Mouse (Mus musculus): ENCODE measurements around the gene Scyl1. TPM values are rescaled to one million over a fixed set of nuclear protein-coding genes. Genes with fewer than 3 reads are reported as not detected.
"Not testable (repeated sequence)": the region's sequence is repeated elsewhere in the genome, so short reads cannot be mapped to it uniquely, and the experiment has no call there.

Gene Scyl1
- 120 and 124 TPM in 2 replicates for polyA plus RNA-seq (2012; rRNA removed)

- Histone ChIP-seq H3K27ac (ENCODE audit: insufficient read depth, low read length) (0 out of 2 replicates have a peak within 1 kb of the TSS, but pooled peaks have one; percentile 11), H3K4me1 (ENCODE audit: control insufficient read depth, insufficient read depth, low read length) (peaks cover 3% of the 10 kb centered on the region), H3K4me3 (ENCODE audit: insufficient read depth, low read length) (peak within 1 kb of the TSS; percentile 58)
- TF ChIP-seq CTCF (IDR thresholded peaks at IDR 0.05; ENCODE audit: extremely low read depth, insufficient read depth, low read length) (no peak), POLR2A (IDR thresholded peaks at IDR 0.05; ENCODE audit: extremely low read depth, insufficient read depth, low read length) (peak; percentile 45; the same call in 1 of the 2 replicates)
These were observed at the start of gene Scyl1 for GRCm38 (mm10) chr19:5770925-5771860. TSS of gene Scyl1 (minus strand) at chr19:5771419.

- H3K4me3 ChIP-seq (ENCODE audit: insufficient read depth, low read length), result no peak overlapping the region
- TF ChIP-seq CTCF (IDR thresholded peaks at IDR 0.05; ENCODE audit: extremely low read depth, insufficient read depth, low read length) (no peak), POLR2A (IDR thresholded peaks at IDR 0.05; ENCODE audit: extremely low read depth, insufficient read depth, low read length) (no peak)
- H3K4me1 ChIP-seq (ENCODE audit: control insufficient read depth, insufficient read depth, low read length), result peaks cover 18% of the 10 kb centered on the region
- H3K27ac ChIP-seq (ENCODE audit: insufficient read depth, low read length), result no peak overlapping the region
These were observed 48.3 kb upstream of the Scyl1 start for GRCm38 (mm10) chr19:5819549-5819948.

GRCm38 (mm10) chr19:5818590-5818977, 47.4 kb upstream of the Scyl1 start:
- Histone ChIP-seq H3K27ac (ENCODE audit: insufficient read depth, low read length) (0 out of 2 replicates have a peak overlapping the region, but pooled peaks have one; percentile 20), H3K4me1 (ENCODE audit: control insufficient read depth, insufficient read depth, low read length) (peaks cover 18% of the 10 kb centered on the region), H3K4me3 (ENCODE audit: insufficient read depth, low read length) (no peak overlapping the region)
- TF ChIP-seq CTCF (IDR thresholded peaks at IDR 0.05; ENCODE audit: extremely low read depth, insufficient read depth, low read length) (no peak), POLR2A (IDR thresholded peaks at IDR 0.05; ENCODE audit: extremely low read depth, insufficient read depth, low read length) (no peak)

GRCm38 (mm10) chr19:5817703-5818589, 46.7 kb upstream of the Scyl1 start:
- Histone ChIP-seq H3K4me1 (ENCODE audit: control insufficient read depth, insufficient read depth, low read length) (peaks cover 18% of the 10 kb centered on the region), H3K4me3 (ENCODE audit: insufficient read depth, low read length) (peak overlapping the region; percentile 13), H3K27ac (ENCODE audit: insufficient read depth, low read length) (peak overlapping the region; percentile 93)
- peak; percentile 71 for TF ChIP-seq POLR2A (IDR thresholded peaks at IDR 0.05; ENCODE audit: extremely low read depth, insufficient read depth, low read length)
- peak; percentile 73 for TF ChIP-seq CTCF (IDR thresholded peaks at IDR 0.05; ENCODE audit: extremely low read depth, insufficient read depth, low read length)

DNA sequence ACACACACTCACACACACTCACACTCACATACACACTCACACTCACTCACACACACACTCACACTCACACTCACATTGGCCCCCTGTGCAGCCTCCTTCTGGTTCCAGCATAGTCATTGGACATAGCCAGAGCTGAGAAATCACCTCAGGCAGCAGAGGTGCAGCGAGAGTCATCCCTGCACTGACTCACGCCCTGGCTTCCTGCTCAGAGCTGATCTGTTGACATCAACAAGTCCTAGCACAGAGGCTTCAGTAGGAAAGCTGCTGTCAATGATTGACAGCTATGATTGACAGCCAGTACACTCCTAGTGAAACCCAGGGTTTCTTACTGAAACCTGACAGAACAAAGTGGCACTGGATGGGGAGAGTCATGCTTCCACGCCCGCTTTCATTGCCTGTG, 44.7 kb upstream of the Scyl1 start:
- H3K4me1 ChIP-seq (ENCODE audit: control insufficient read depth, insufficient read depth, low read length), result peaks cover 28% of the 10 kb centered on the region
- no peak for TF ChIP-seq POLR2A (IDR thresholded peaks at IDR 0.05; ENCODE audit: extremely low read depth, insufficient read depth, low read length)
- TF ChIP-seq CTCF (IDR thresholded peaks at IDR 0.05; ENCODE audit: extremely low read depth, insufficient read depth, low read length), result no peak
- H3K27ac ChIP-seq (ENCODE audit: insufficient read depth, low read length), result peak overlapping the region; percentile 88; the same call in 1 of the 2 replicates
- H3K4me3 ChIP-seq (ENCODE audit: insufficient read depth, low read length), result no peak overlapping the region

- TF ChIP-seq POLR2A (IDR thresholded peaks at IDR 0.05; ENCODE audit: extremely low read depth, insufficient read depth, low read length) (peak; percentile 72), CTCF (IDR thresholded peaks at IDR 0.05; ENCODE audit: extremely low read depth, insufficient read depth, low read length) (no peak)
- Histone ChIP-seq H3K4me1 (ENCODE audit: control insufficient read depth, insufficient read depth, low read length) (peaks cover 34% of the 10 kb centered on the region), H3K4me3 (ENCODE audit: insufficient read depth, low read length) (no peak overlapping the region), H3K27ac (ENCODE audit: insufficient read depth, low read length) (peak overlapping the region; percentile 96)
These were observed 43.8 kb upstream of the Scyl1 start for GRCm38 (mm10) chr19:5815010-5815409.

DNA sequence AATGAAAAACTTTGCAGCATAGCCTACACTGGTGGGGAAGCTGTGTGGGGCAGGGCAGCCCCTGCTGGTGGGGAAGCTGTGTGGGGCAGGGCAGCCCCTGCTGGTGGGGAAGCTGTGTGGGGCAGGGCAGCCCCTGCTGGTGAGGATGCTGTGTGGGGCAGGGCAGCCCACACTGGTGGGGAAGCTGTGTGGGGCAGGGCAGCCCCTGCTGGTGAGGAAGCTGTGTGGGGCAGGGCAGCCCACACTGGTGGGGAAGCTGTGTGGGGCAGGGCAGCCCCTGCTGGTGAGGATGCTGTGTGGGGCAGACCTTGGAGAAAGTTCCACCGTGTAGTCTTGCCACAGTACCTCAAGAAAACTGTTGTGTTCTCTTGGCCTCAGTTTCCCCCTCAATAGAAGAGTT, 42.8 kb upstream of the Scyl1 start:
- Histone ChIP-seq H3K27ac (ENCODE audit: insufficient read depth, low read length) (peak overlapping the region; percentile 96), H3K4me1 (ENCODE audit: control insufficient read depth, insufficient read depth, low read length) (peaks cover 40% of the 10 kb centered on the region)
- H3K4me3 ChIP-seq (ENCODE audit: insufficient read depth, low read length), result not testable (repeated sequence)

GRCm38 (mm10) chr19:5813567-5813966, 42.3 kb upstream of the Scyl1 start:
- H3K4me3 ChIP-seq (ENCODE audit: insufficient read depth, low read length), result no peak overlapping the region
- no peak for TF ChIP-seq POLR2A (IDR thresholded peaks at IDR 0.05; ENCODE audit: extremely low read depth, insufficient read depth, low read length)
- TF ChIP-seq CTCF (IDR thresholded peaks at IDR 0.05; ENCODE audit: extremely low read depth, insufficient read depth, low read length), result no peak
- 0 out of 2 replicates have a peak overlapping the region, but pooled peaks have one; percentile 24 for H3K27ac ChIP-seq (ENCODE audit: insufficient read depth, low read length)
- peaks cover 44% of the 10 kb centered on the region for H3K4me1 ChIP-seq (ENCODE audit: control insufficient read depth, insufficient read depth, low read length)

- Histone ChIP-seq H3K4me3 (ENCODE audit: insufficient read depth, low read length) (no peak overlapping the region), H3K27ac (ENCODE audit: insufficient read depth, low read length) (peak overlapping the region; percentile 99), H3K4me1 (ENCODE audit: control insufficient read depth, insufficient read depth, low read length) (peaks cover 39% of the 10 kb centered on the region)
- TF ChIP-seq CTCF (IDR thresholded peaks at IDR 0.05; ENCODE audit: extremely low read depth, insufficient read depth, low read length), result no peak
- peak; percentile 96 for TF ChIP-seq POLR2A (IDR thresholded peaks at IDR 0.05; ENCODE audit: extremely low read depth, insufficient read depth, low read length)
These were observed 40.7 kb upstream of the Scyl1 start for GRCm38 (mm10) chr19:5811771-5812504.

Measured in cortical plate, adult 2 months (tissue).